Mouse (Mus musculus): ENCODE measurements around the gene Atm. TPM values are rescaled to one million over a fixed set of nuclear protein-coding genes. Genes with fewer than 3 reads are reported as not detected.

The Atm gene
- total and polyA plus RNA-seq, 3 experiments: 1.4 to 77.4 (median 51.8) TPM

DNA sequence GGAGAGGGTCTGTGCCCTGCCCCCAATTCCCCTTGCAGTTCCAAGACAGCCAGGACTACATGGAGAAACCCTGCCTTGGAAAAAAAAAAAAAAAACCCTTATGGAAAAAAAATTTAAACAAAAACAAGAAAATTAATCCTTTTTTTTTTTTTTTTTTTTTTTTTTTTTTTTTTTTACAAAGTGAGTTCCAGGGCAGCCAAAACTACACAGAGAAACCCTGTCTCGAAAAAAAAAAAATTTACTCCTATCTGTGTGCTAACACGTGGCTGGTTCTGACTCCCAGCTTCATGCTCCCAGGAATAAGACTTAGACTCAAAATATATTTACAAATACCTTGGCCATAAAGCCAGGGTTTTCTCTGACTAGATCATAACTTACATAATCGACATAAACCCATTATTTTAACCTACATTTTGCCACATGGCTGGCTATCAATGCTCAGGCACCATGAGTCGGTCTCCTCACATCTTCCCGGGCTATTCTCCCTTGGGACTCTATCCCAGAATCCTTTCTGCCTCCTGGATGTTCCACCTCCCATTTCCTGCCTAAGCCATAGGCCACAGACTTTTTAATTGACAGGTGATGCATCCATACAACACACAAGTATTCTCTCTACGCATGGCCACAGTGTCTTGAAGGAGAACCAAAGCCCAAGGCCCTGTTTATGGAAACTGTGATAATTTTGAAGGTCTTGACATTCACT is 132.3 kb downstream of the Atm start:
- DNase-seq (ENCODE audit: low spot score) (no peak), ATAC-seq (ENCODE audit: extremely low read depth, insufficient number of reproducible peaks, low FRiP score, poor library complexity, severe bottlenecking) (no peak)
- H3K4me3 ChIP-seq (ENCODE audit: low read depth, low read length): no peak overlapping the region
- peaks cover 11% of the 10 kb centered on the region for H3K27me3 ChIP-seq (ENCODE audit: insufficient read depth, low read length)
- TF ChIP-seq GATA1 (IDR thresholded peaks at IDR 0.05; ENCODE audit: borderline replicate concordance, low read length) (no peak), POLR2AphosphoS5 (IDR thresholded peaks at IDR 0.05; ENCODE audit: insufficient replicate concordance, low read depth, low read length) (no peak), TAL1 (conservative IDR thresholded peaks at IDR 0.05; ENCODE audit: low read depth, low read length) (no peak), GATA2 (IDR thresholded peaks at IDR 0.05; ENCODE audit: borderline replicate concordance, low read depth, low read length) (no peak), CTCF (IDR thresholded peaks at IDR 0.05; ENCODE audit: low read depth, low read length) (no peak)
- no peaks in the 10 kb centered on the region for H3K9me3 ChIP-seq (replicated peaks)
- no peaks in the 10 kb centered on the region for H3K36me3 ChIP-seq (replicated peaks)
- no peaks in the 10 kb centered on the region for H3K4me1 ChIP-seq (ENCODE audit: insufficient read depth, low read depth, low read length)

DNA sequence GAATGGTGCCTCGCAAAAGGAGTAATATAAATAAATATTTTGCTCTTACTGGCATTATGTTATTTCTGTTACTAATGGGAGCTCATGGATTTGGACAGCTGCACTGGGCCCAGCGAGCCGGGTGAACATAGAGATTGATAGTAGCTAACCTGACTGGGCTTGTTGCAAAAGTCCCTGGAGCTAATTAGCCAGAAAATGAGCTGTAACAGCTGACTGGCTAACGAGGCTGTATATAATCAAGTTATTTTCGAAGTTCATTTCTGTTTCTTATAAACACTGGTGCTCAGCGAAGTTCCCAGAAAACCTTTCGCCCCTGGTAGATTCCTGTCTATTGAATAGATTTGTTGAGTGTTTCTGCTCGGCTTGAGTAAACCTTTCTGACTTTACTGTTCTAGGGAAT is 133.5 kb downstream of the Atm start:
- DNase-seq (ENCODE audit: low spot score) (no peak), ATAC-seq (ENCODE audit: extremely low read depth, insufficient number of reproducible peaks, low FRiP score, poor library complexity, severe bottlenecking) (no peak)
- Histone ChIP-seq H3K4me3 (ENCODE audit: low read depth, low read length) (no peak overlapping the region), H3K4me1 (ENCODE audit: insufficient read depth, low read depth, low read length) (no peaks in the 10 kb centered on the region), H3K27me3 (ENCODE audit: insufficient read depth, low read length) (peaks cover 11% of the 10 kb centered on the region), H3K9me3 (replicated peaks) (no peaks in the 10 kb centered on the region), H3K36me3 (replicated peaks) (no peaks in the 10 kb centered on the region)
- TF ChIP-seq TAL1 (conservative IDR thresholded peaks at IDR 0.05; ENCODE audit: low read depth, low read length): no peak
- no peak for TF ChIP-seq CTCF (IDR thresholded peaks at IDR 0.05; ENCODE audit: low read depth, low read length)
- no peak for TF ChIP-seq GATA1 (IDR thresholded peaks at IDR 0.05; ENCODE audit: borderline replicate concordance, low read length)
- TF ChIP-seq GATA2 (IDR thresholded peaks at IDR 0.05; ENCODE audit: borderline replicate concordance, low read depth, low read length): no peak
- no peak for TF ChIP-seq POLR2AphosphoS5 (IDR thresholded peaks at IDR 0.05; ENCODE audit: insufficient replicate concordance, low read depth, low read length)

DNA sequence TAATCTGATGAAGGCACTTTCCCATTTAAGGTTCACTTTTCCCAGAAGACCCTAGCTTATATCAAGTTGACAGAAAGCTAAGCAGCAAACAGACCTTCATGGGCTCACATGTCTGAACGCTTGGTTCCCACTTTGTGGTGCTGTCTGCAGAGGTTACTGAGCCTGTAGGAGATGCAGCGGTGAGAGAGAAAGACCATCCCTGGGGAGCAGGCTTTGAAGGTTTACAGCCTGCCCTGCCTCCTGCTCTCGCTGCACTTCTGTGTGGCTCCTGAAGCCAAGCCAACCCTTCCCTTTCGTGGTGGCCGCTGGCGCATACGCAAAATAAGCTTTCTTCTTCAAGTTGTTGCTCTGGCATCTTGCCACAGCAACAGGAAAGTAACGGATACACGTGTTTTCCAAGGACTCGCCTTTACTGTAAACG is 134.2 kb downstream of the Atm start, which contains the start of gene 4930550C14Rik:
Gene 4930550C14Rik (plus strand): TSS at position 35 of the 421 bp plus-strand sequence.
- H3K4me3 ChIP-seq (ENCODE audit: low read depth, low read length): no peak within 1 kb of the TSS
- TF ChIP-seq TAL1 (conservative IDR thresholded peaks at IDR 0.05; ENCODE audit: low read depth, low read length): no peak
- no peaks in the 10 kb centered on the region for H3K36me3 ChIP-seq (replicated peaks)
- H3K27me3 ChIP-seq (ENCODE audit: insufficient read depth, low read length): peaks cover 11% of the 10 kb centered on the region
- H3K9me3 ChIP-seq (replicated peaks): no peaks in the 10 kb centered on the region
- no peaks in the 10 kb centered on the region for H3K4me1 ChIP-seq (ENCODE audit: insufficient read depth, low read depth, low read length)
- ATAC-seq (ENCODE audit: extremely low read depth, insufficient number of reproducible peaks, low FRiP score, poor library complexity, severe bottlenecking): no peak
- no peak for DNase-seq (ENCODE audit: low spot score)

DNA sequence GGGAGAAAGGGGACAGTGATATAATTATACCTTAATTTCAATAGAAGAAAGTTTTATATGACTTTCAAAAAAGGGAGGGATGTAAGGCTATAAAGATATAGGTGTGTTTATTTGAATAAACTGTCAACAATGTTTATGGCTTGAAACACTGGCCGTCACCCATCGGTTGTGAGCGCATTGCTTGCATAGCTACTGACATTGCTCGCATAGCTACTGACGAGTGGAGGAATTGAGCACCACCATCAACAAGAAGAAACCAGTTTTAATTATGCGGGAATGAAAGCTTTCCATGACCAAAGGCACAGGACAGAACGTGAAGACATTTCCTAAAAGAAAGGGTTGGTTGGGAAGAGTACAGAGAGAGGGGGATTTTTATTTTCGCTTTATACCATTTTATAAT is 135.4 kb downstream of the Atm start:
- H3K27me3 ChIP-seq (ENCODE audit: insufficient read depth, low read length): peaks cover 11% of the 10 kb centered on the region
- ATAC-seq (ENCODE audit: extremely low read depth, insufficient number of reproducible peaks, low FRiP score, poor library complexity, severe bottlenecking) (no peak), DNase-seq (ENCODE audit: low spot score) (no peak)
- no peaks in the 10 kb centered on the region for H3K9me3 ChIP-seq (replicated peaks)
- no peaks in the 10 kb centered on the region for H3K36me3 ChIP-seq (replicated peaks)
- H3K4me1 ChIP-seq (ENCODE audit: insufficient read depth, low read depth, low read length): no peaks in the 10 kb centered on the region
- TF ChIP-seq GATA2 (IDR thresholded peaks at IDR 0.05; ENCODE audit: borderline replicate concordance, low read depth, low read length): no peak
- TF ChIP-seq GATA1 (IDR thresholded peaks at IDR 0.05; ENCODE audit: borderline replicate concordance, low read length): no peak
- no peak for TF ChIP-seq CTCF (IDR thresholded peaks at IDR 0.05; ENCODE audit: low read depth, low read length)
- TF ChIP-seq POLR2AphosphoS5 (IDR thresholded peaks at IDR 0.05; ENCODE audit: insufficient replicate concordance, low read depth, low read length): no peak
- no peak for TF ChIP-seq TAL1 (conservative IDR thresholded peaks at IDR 0.05; ENCODE audit: low read depth, low read length)
- no peak overlapping the region for H3K4me3 ChIP-seq (ENCODE audit: low read depth, low read length)

DNA sequence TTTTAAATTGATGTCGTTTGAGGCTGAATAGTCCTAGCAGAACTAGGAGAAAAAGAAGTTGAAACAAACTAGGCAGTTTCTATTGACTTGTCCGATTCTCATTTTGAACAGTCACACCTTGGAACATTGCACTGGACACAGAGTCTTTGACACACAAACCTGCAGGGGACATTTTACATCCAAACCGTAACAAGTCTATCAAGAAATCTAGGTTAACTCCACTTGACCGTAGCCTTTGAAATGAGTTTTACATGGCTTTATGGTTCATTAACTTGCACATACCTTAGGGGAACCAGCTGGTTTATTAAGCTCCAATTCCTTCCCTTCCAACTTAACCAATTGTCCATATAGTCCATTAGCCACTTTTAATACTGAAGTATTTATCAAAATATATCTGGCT is 135.8 kb downstream of the Atm start:
- no peak for TF ChIP-seq GATA2 (IDR thresholded peaks at IDR 0.05; ENCODE audit: borderline replicate concordance, low read depth, low read length)
- H3K27me3 ChIP-seq (ENCODE audit: insufficient read depth, low read length): peaks cover 11% of the 10 kb centered on the region
- no peaks in the 10 kb centered on the region for H3K4me1 ChIP-seq (ENCODE audit: insufficient read depth, low read depth, low read length)
- no peak for DNase-seq (ENCODE audit: low spot score)
- H3K9me3 ChIP-seq (replicated peaks): no peaks in the 10 kb centered on the region
- ATAC-seq (ENCODE audit: extremely low read depth, insufficient number of reproducible peaks, low FRiP score, poor library complexity, severe bottlenecking): no peak
- no peak overlapping the region for H3K4me3 ChIP-seq (ENCODE audit: low read depth, low read length)
- H3K36me3 ChIP-seq (replicated peaks): no peaks in the 10 kb centered on the region

DNA sequence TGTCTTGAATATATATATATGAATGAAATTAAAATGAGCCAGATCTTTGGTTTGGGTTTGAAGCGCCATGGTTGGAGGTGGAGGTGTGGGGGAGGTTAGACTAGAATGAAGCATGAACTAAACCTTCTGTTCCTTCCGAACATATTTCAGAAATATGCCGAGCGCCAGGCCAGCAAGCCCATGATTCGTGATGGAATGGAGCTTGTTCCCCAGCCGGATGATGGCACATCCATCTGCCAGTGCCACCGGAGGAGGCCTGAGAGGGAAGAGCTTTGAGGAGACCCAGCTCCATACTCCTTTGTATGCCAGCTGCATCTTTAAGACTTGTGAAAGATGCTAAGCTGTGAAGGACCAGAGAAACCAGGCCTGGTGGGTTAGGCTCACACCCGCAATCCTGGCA is 137.0 kb downstream of the Atm start:
- DNase-seq (ENCODE audit: low spot score) (no peak), ATAC-seq (ENCODE audit: extremely low read depth, insufficient number of reproducible peaks, low FRiP score, poor library complexity, severe bottlenecking) (no peak)
- peaks cover 5% of the 10 kb centered on the region; the same call in 1 of the 2 replicates for H3K27me3 ChIP-seq (ENCODE audit: insufficient read depth, low read length)
- H3K4me3 ChIP-seq (ENCODE audit: low read depth, low read length): no peak overlapping the region
- TF ChIP-seq POLR2AphosphoS5 (IDR thresholded peaks at IDR 0.05; ENCODE audit: insufficient replicate concordance, low read depth, low read length): no peak
- TF ChIP-seq GATA1 (IDR thresholded peaks at IDR 0.05; ENCODE audit: borderline replicate concordance, low read length): no peak
- TF ChIP-seq TAL1 (conservative IDR thresholded peaks at IDR 0.05; ENCODE audit: low read depth, low read length): no peak
- TF ChIP-seq CTCF (IDR thresholded peaks at IDR 0.05; ENCODE audit: low read depth, low read length): no peak
- H3K4me1 ChIP-seq (ENCODE audit: insufficient read depth, low read depth, low read length): no peaks in the 10 kb centered on the region
- H3K36me3 ChIP-seq (replicated peaks): no peaks in the 10 kb centered on the region
- no peaks in the 10 kb centered on the region for H3K9me3 ChIP-seq (replicated peaks)

DNA sequence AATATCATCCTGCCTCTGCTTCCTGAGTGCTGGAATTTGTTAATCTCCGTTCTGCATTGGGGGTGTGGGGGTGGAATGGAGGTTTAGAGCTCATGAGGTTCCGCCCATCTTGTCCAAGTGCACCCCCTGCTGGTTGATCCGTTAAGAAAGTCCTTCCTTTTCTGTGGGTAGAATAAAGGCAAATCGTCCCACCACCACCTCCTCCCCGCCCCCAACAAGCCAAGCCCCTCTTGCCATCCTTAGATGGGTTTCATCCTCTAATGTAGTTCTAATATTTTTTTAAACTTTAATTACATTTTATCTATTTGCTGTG is 138.2 kb downstream of the Atm start:
- Histone ChIP-seq H3K4me1 (ENCODE audit: insufficient read depth, low read depth, low read length) (no peaks in the 10 kb centered on the region), H3K36me3 (replicated peaks) (no peaks in the 10 kb centered on the region), H3K27me3 (ENCODE audit: insufficient read depth, low read length) (peaks cover 5% of the 10 kb centered on the region; the same call in 1 of the 2 replicates), H3K9me3 (replicated peaks) (no peaks in the 10 kb centered on the region), H3K4me3 (ENCODE audit: low read depth, low read length) (no peak overlapping the region)
- TF ChIP-seq CTCF (IDR thresholded peaks at IDR 0.05; ENCODE audit: low read depth, low read length) (no peak), GATA2 (IDR thresholded peaks at IDR 0.05; ENCODE audit: borderline replicate concordance, low read depth, low read length) (no peak), GATA1 (IDR thresholded peaks at IDR 0.05; ENCODE audit: borderline replicate concordance, low read length) (no peak), POLR2AphosphoS5 (IDR thresholded peaks at IDR 0.05; ENCODE audit: insufficient replicate concordance, low read depth, low read length) (no peak), TAL1 (conservative IDR thresholded peaks at IDR 0.05; ENCODE audit: low read depth, low read length) (no peak)
- DNase-seq (ENCODE audit: low spot score) (peak; percentile 6), ATAC-seq (ENCODE audit: extremely low read depth, insufficient number of reproducible peaks, low FRiP score, poor library complexity, severe bottlenecking) (no peak)

Data from G1E (cell line).